Mouse (Mus musculus) CH12.LX (cell line): Measurements from ENCODE around the gene Dlg1. TPM values are rescaled to one million over a fixed set of nuclear protein-coding genes. Genes with fewer than 3 reads are reported as not detected.

Source experiments
- DNase-seq: peaks from one replicate; pipeline ENCODE4 v3.0.0-alpha.2; 2013; ENCODE audit errors: extremely low read depth
- H3K27ac ChIP-seq: 2 replicates; pipeline ENCODE4 v1.5.1; 2012; ENCODE audit warnings: low read depth, mild to moderate bottlenecking, control low read depth, moderate library complexity; ENCODE audit not compliant: insufficient read depth
- H3K27me3 ChIP-seq: replicated peaks from 2 replicates; pipeline ENCODE3; 2012; ENCODE audit warnings: inconsistent platforms
- H3K36me3 ChIP-seq, 2 experiments: replicated peaks in 1 of 2; 2 replicates each; pipeline versions ENCODE3 to v1.6.1; 2012; ENCODE audit warnings: inconsistent platforms in 1 of 2, low read length in 1 of 2, mild to moderate bottlenecking in 1 of 2, mixed read lengths in 1 of 2, moderate library complexity in 1 of 2; ENCODE audit not compliant: control insufficient read depth in 1 of 2, insufficient read depth in 1 of 2
- H3K4me1 ChIP-seq, 2 experiments: 2 replicates each; pipeline ENCODE4 v1.6.1; 2012; ENCODE audit warnings: inconsistent platforms in 1 of 2, moderate library complexity in 1 of 2; ENCODE audit not compliant: insufficient read depth in 2 of 2, control insufficient read depth in 1 of 2
- H3K4me2 ChIP-seq: 2 replicates; pipeline ENCODE4 v1.6.1; 2012; ENCODE audit warnings: low read depth, mild to moderate bottlenecking, control low read depth; ENCODE audit not compliant: poor library complexity, insufficient read depth, severe bottlenecking
- H3K4me3 ChIP-seq, 3 experiments: fragments of 150-350 bp in 1 of 3; sonication (generic) in 1 of 3; replicated peaks in 1 of 3; 2 replicates each; pipeline versions ENCODE3 to v1.5.1; 2011 to 2012; ENCODE audit warnings: low read depth in 2 of 3, low read length in 2 of 3, mild to moderate bottlenecking in 2 of 3, moderate library complexity in 2 of 3, control low read depth in 1 of 3, improper control_type of control experiment in 1 of 3, inconsistent platforms in 1 of 3, mixed read lengths in 1 of 3; ENCODE audit not compliant: poor library complexity in 1 of 3
- H3K79me2 ChIP-seq: replicated peaks from 2 replicates; pipeline ENCODE4 v1.6.1; 2012; ENCODE audit warnings: mild to moderate bottlenecking, moderate library complexity; ENCODE audit not compliant: control insufficient read depth, poor library complexity, insufficient read depth, severe bottlenecking; ENCODE audit errors: extremely low read depth
- H3K9ac ChIP-seq: 2 replicates; pipeline ENCODE4 v1.6.1; 2012; ENCODE audit warnings: low read depth, mild to moderate bottlenecking, control low read depth, moderate library complexity; ENCODE audit not compliant: insufficient read depth
- H3K9me3 ChIP-seq: replicated peaks from 2 replicates; pipeline ENCODE3; 2012; ENCODE audit warnings: low read length, inconsistent platforms, mixed read lengths
- E2F4 ChIP-seq: IDR thresholded peaks from 2 replicates; pipeline ENCODE4 v1.6.1; 2011; ENCODE audit warnings: low read depth, low read length, improper control_type of control experiment; ENCODE audit not compliant: insufficient replicate concordance
- ETS1 ChIP-seq: conservative IDR thresholded peaks from 2 replicates; pipeline ENCODE4 v1.6.1; 2012; ENCODE audit warnings: low read depth, mild to moderate bottlenecking, inconsistent platforms, low read length, improper control_type of control experiment, moderate library complexity
- GABPA ChIP-seq: IDR thresholded peaks from 2 replicates; pipeline ENCODE4 v1.6.1; 2012; ENCODE audit warnings: low read depth, low read length, improper control_type of control experiment, inconsistent platforms; ENCODE audit not compliant: insufficient replicate concordance
- HCFC1 ChIP-seq: IDR thresholded peaks from 2 replicates; pipeline ENCODE4 v1.6.1; 2012; ENCODE audit warnings: low read depth, mild to moderate bottlenecking, inconsistent platforms, low read length, improper control_type of control experiment
- KAT2A ChIP-seq: IDR thresholded peaks from 2 replicates; pipeline ENCODE4 v1.6.1; 2012; ENCODE audit warnings: low read length, improper control_type of control experiment, inconsistent platforms; ENCODE audit not compliant: insufficient replicate concordance
- MAX ChIP-seq: IDR thresholded peaks from 2 replicates; pipeline ENCODE4 v1.6.1; 2011; ENCODE audit warnings: low read length, improper control_type of control experiment
- MAZ ChIP-seq: IDR thresholded peaks from 2 replicates; pipeline ENCODE4 v1.6.1; 2012; ENCODE audit warnings: low read depth, mild to moderate bottlenecking, inconsistent platforms, low read length, improper control_type of control experiment, moderate library complexity
- MEF2A ChIP-seq: IDR thresholded peaks from 2 replicates; pipeline ENCODE4 v1.6.1; 2014; ENCODE audit warnings: low read depth, mild to moderate bottlenecking, inconsistent platforms, low read length, improper control_type of control experiment, borderline replicate concordance
- MXI1 ChIP-seq: IDR thresholded peaks from 2 replicates; pipeline ENCODE4 v1.6.1; 2011; ENCODE audit warnings: mild to moderate bottlenecking, low read depth, low read length, improper control_type of control experiment
- NELFE ChIP-seq: IDR thresholded peaks from 2 replicates; pipeline ENCODE4 v1.6.1; 2011; ENCODE audit warnings: low read depth, low read length, improper control_type of control experiment
- NRF1 ChIP-seq: IDR thresholded peaks from 2 replicates; pipeline ENCODE4 v1.6.1; 2014; ENCODE audit warnings: low read depth, mild to moderate bottlenecking, inconsistent platforms, low read length, improper control_type of control experiment, moderate library complexity
- PAX5 ChIP-seq: IDR thresholded peaks from 2 replicates; pipeline ENCODE4 v1.6.1; 2012; ENCODE audit warnings: low read length, inconsistent platforms, mixed read lengths
- RAD21 ChIP-seq: IDR thresholded peaks from 2 replicates; pipeline ENCODE4 v1.6.1; 2011; ENCODE audit warnings: low read depth, mild to moderate bottlenecking, low read length, improper control_type of control experiment, moderate library complexity
- RCOR1 ChIP-seq: conservative IDR thresholded peaks from 2 replicates; pipeline ENCODE4 v1.6.1; 2012; ENCODE audit warnings: low read depth, mild to moderate bottlenecking, inconsistent platforms, low read length, improper control_type of control experiment
- TBP ChIP-seq: conservative IDR thresholded peaks from 2 replicates; pipeline ENCODE4 v1.6.1; 2011; ENCODE audit warnings: low read depth, low read length, improper control_type of control experiment
- TCF12 ChIP-seq: IDR thresholded peaks from 2 replicates; pipeline ENCODE4 v1.6.1; 2014; ENCODE audit warnings: low read depth, mild to moderate bottlenecking, inconsistent platforms, low read length, improper control_type of control experiment
- USF1 ChIP-seq: IDR thresholded peaks from 2 replicates; pipeline ENCODE4 v1.6.1; 2014; ENCODE audit warnings: low read depth, mild to moderate bottlenecking, inconsistent platforms, low read length, improper control_type of control experiment
- ZKSCAN1 ChIP-seq: IDR thresholded peaks from 2 replicates; pipeline ENCODE4 v1.6.1; 2012; ENCODE audit warnings: low read depth, inconsistent platforms, low read length, improper control_type of control experiment, borderline replicate concordance
- ZNF384 ChIP-seq: IDR thresholded peaks from 2 replicates; pipeline ENCODE4 v1.6.1; 2012; ENCODE audit warnings: low read depth, low read length, improper control_type of control experiment, inconsistent platforms
- dilution Hi-C: fragments of 300-500 bp; cut with MboI; formaldehyde crosslinking; loops from 2 replicates; pipeline ENCODE4 v1.14.3; 2020; ENCODE audit warnings: low sequenced_read_pairs; ENCODE audit not compliant: extremely low pct_unique_long_range_greater_than_20kb, extremely low pct_ligation_motif_present
- in situ Hi-C: fragments of 300-500 bp; cut with MboI; formaldehyde crosslinking; loops from 3 replicates; pipeline ENCODE4 v1.14.3; 2019; ENCODE audit warnings: low sequenced_read_pairs, low pct_ligation_motif_present, low pct_unique_long_range_greater_than_20kb, mixed read lengths
- polyA plus RNA-seq: library from polyadenylated mRNA; unstranded; fragments of >175 nt; gene quantifications from 2 replicates; pipeline ENCODE4 v1.2.1, GENCODE M21; 2012; ENCODE audit warnings: low read depth; ENCODE audit not compliant: insufficient read length
- total RNA-seq, 2 experiments: library from RNA; depleted of rRNA; stranded (reverse); fragments of 300-350 nt in 1 of 2; fragments of >200 nt in 1 of 2; gene quantifications; 2 replicates each; pipeline ENCODE4 v1.2.3; 2012 to 2014

Dlg1 gene
- total and polyA plus RNA-seq, 3 experiments = 29.0 to 47.9 (median 37.4) TPM

- H3K4me2 ChIP-seq = no peak overlapping the region
- no peaks in the 10 kb centered on the region for H3K36me3 ChIP-seq
- 0 out of 4 replicates have a peak, but pooled peaks cover 0 to 4% of the 10 kb centered on the region in 2 experiments for H3K4me1 ChIP-seq
- in situ Hi-C loops = no loop called here
- H3K27ac ChIP-seq = no peak overlapping the region
- no peaks in the 10 kb centered on the region for H3K9me3 ChIP-seq
- no peaks in the 10 kb centered on the region for H3K79me2 ChIP-seq
- no peak overlapping the region for H3K4me3 ChIP-seq
- TF ChIP-seq HCFC1 (no peak), TBP (no peak), ETS1 (no peak), MAZ (no peak), RCOR1 (no peak), MAX (no peak)
- dilution Hi-C loops = no loop called here
- no peak for DNase-seq
- H3K27me3 ChIP-seq = no peaks in the 10 kb centered on the region
- no peak overlapping the region for H3K9ac ChIP-seq
These were observed 32.2 kb upstream of the Dlg1 start for GRCm38 (mm10) chr16:31631046-31631445.

- TF ChIP-seq KAT2A (no peak), GABPA (no peak), MEF2A (no peak), RCOR1 (no peak), NELFE (no peak), NRF1 (no peak), HCFC1 (no peak), MAZ (no peak), ZKSCAN1 (no peak), USF1 (no peak), E2F4 (no peak)
- H3K79me2 ChIP-seq = no peaks in the 10 kb centered on the region
- no peaks in the 10 kb centered on the region for H3K36me3 ChIP-seq
- no peak overlapping the region for H3K27ac ChIP-seq
- H3K4me1 ChIP-seq = 0 out of 4 replicates have a peak, but pooled peaks cover 0 to 4% of the 10 kb centered on the region in 2 experiments
- H3K9ac ChIP-seq = no peak overlapping the region
- no peaks in the 10 kb centered on the region for H3K27me3 ChIP-seq
- no peak overlapping the region for H3K4me3 ChIP-seq
- dilution Hi-C loops = no loop called here
- H3K4me2 ChIP-seq = no peak overlapping the region
- DNase-seq = no peak
- no peaks in the 10 kb centered on the region for H3K9me3 ChIP-seq
- in situ Hi-C loops = no loop called here
These were observed 28.9 kb upstream of the Dlg1 start for GRCm38 (mm10) chr16:31634371-31634770.

- H3K9ac ChIP-seq = no peak overlapping the region
- in situ Hi-C loops = no loop called here
- TF ChIP-seq PAX5 = no peak
- no peak for TF ChIP-seq NRF1
- no peak for TF ChIP-seq MXI1
- TF ChIP-seq KAT2A = no peak
- no peak for TF ChIP-seq ZKSCAN1
- no peak for TF ChIP-seq TCF12
- TF ChIP-seq RAD21 = no peak
- TF ChIP-seq NELFE = no peak
- TF ChIP-seq ZNF384 = no peak
- TF ChIP-seq, all 38 proteins: peak for 0
- Histone ChIP-seq H3K4me3 (no peak overlapping the region), H3K4me1 (peaks cover 11 to 14% of the 10 kb centered on the region in 2 experiments), H3K27me3 (no peaks in the 10 kb centered on the region), H3K9me3 (no peaks in the 10 kb centered on the region), H3K4me2 (no peak overlapping the region), H3K36me3 (no peaks in the 10 kb centered on the region), H3K79me2 (no peaks in the 10 kb centered on the region), H3K27ac (no peak overlapping the region)
- DNase-seq = no peak
- dilution Hi-C loops = no loop called here
These were observed 24.9 kb upstream of the Dlg1 start for GRCm38 (mm10) chr16:31638393-31638792.
